Mouse (Mus musculus) megakaryocyte, embryonic 14.5 days (primary cell): ENCODE data around the gene Akap6. TPM values are rescaled to one million over a fixed set of nuclear protein-coding genes. Genes with fewer than 3 reads are reported as not detected.

Source experiments
- H3K27me3 ChIP-seq: replicated peaks from 2 replicates; pipeline ENCODE3; 2012; ENCODE audit warnings: inconsistent platforms
- H3K36me3 ChIP-seq: replicated peaks from 2 replicates; pipeline ENCODE3; 2012; ENCODE audit warnings: low read length, inconsistent platforms, mixed read lengths
- H3K4me1 ChIP-seq: 2 replicates; pipeline ENCODE4 v1.6.1; 2012; ENCODE audit warnings: inconsistent platforms
- H3K4me3 ChIP-seq: replicated peaks from 2 replicates; pipeline ENCODE3; 2012; ENCODE audit warnings: moderate library complexity, mild to moderate bottlenecking, inconsistent platforms
- H3K9me3 ChIP-seq: 2 replicates; pipeline ENCODE4 v1.6.1; 2012; ENCODE audit warnings: inconsistent platforms
- FLI1 ChIP-seq: IDR thresholded peaks from 2 replicates; pipeline ENCODE4 v1.6.1; 2012; ENCODE audit warnings: low read length, inconsistent platforms, mixed read lengths
- GATA1 ChIP-seq: IDR thresholded peaks from 3 replicates; pipeline ENCODE4 v1.6.1; 2012; ENCODE audit warnings: mixed read lengths, low read length, inconsistent platforms, borderline replicate concordance
- polyA plus RNA-seq: library from polyadenylated mRNA; stranded (reverse); fragments of >175 nt; gene quantifications from 2 replicates; pipeline ENCODE4 v1.2.3, GENCODE M21; 2012; ENCODE audit warnings: low replicate concordance; ENCODE audit not compliant: insufficient read depth

The Akap6 gene
- polyA plus RNA-seq, 1 experiment: 0.04 TPM

- no peak overlapping the region for H3K4me3 ChIP-seq
Measured at GRCm38 (mm10) chr12:52991745-52992144, 292.6 kb downstream of the Akap6 start.

GRCm38 (mm10) chr12:53012336-53012735 is 313.2 kb downstream of the Akap6 start:
- H3K36me3 ChIP-seq: no peaks in the 10 kb centered on the region
- TF ChIP-seq FLI1 (no peak), GATA1 (no peak)
- no peak overlapping the region for H3K4me3 ChIP-seq
- no peaks in the 10 kb centered on the region for H3K4me1 ChIP-seq
- H3K9me3 ChIP-seq: 0 out of 2 replicates have a peak, but pooled peaks cover 2% of the 10 kb centered on the region
- no peaks in the 10 kb centered on the region for H3K27me3 ChIP-seq

More at GRCm38 (mm10) chr12:52991745-52992144, 292.6 kb downstream of the Akap6 start:
- no peak for TF ChIP-seq FLI1
- no peak for TF ChIP-seq GATA1
- Histone ChIP-seq H3K36me3 (no peaks in the 10 kb centered on the region), H3K27me3 (no peaks in the 10 kb centered on the region), H3K9me3 (no peaks in the 10 kb centered on the region), H3K4me1 (no peaks in the 10 kb centered on the region)

GRCm38 (mm10) chr12:53014539-53014938 is 315.4 kb downstream of the Akap6 start:
- H3K4me1 ChIP-seq: no peaks in the 10 kb centered on the region
- H3K4me3 ChIP-seq: no peak overlapping the region
- TF ChIP-seq FLI1 (no peak), GATA1 (no peak)
- no peaks in the 10 kb centered on the region for H3K36me3 ChIP-seq
- no peaks in the 10 kb centered on the region for H3K27me3 ChIP-seq
- H3K9me3 ChIP-seq: 0 out of 2 replicates have a peak, but pooled peaks cover 2% of the 10 kb centered on the region

- H3K4me1 ChIP-seq: no peaks in the 10 kb centered on the region
- no peaks in the 10 kb centered on the region for H3K27me3 ChIP-seq
- TF ChIP-seq GATA1 (no peak), FLI1 (no peak)
- H3K9me3 ChIP-seq: no peaks in the 10 kb centered on the region
- H3K4me3 ChIP-seq: no peak overlapping the region
- no peaks in the 10 kb centered on the region for H3K36me3 ChIP-seq
Measured at GRCm38 (mm10) chr12:53024575-53025246, 325.5 kb downstream of the Akap6 start.

- H3K4me1 ChIP-seq: no peaks in the 10 kb centered on the region
- no peaks in the 10 kb centered on the region for H3K36me3 ChIP-seq
- no peak for TF ChIP-seq GATA1
- no peak for TF ChIP-seq FLI1
- no peak overlapping the region for H3K4me3 ChIP-seq
- no peaks in the 10 kb centered on the region for H3K9me3 ChIP-seq
- no peaks in the 10 kb centered on the region for H3K27me3 ChIP-seq
Measured at GRCm38 (mm10) chr12:53027308-53027707, 328.1 kb downstream of the Akap6 start.

- no peak overlapping the region for H3K4me3 ChIP-seq
- no peak for TF ChIP-seq GATA1
- TF ChIP-seq FLI1: no peak
- no peaks in the 10 kb centered on the region for H3K27me3 ChIP-seq
- no peaks in the 10 kb centered on the region for H3K9me3 ChIP-seq
- H3K4me1 ChIP-seq: no peaks in the 10 kb centered on the region
- no peaks in the 10 kb centered on the region for H3K36me3 ChIP-seq
Measured at GRCm38 (mm10) chr12:53028926-53029325, 329.7 kb downstream of the Akap6 start.

- H3K4me3 ChIP-seq: no peak overlapping the region
- no peaks in the 10 kb centered on the region for H3K4me1 ChIP-seq
- TF ChIP-seq FLI1 (no peak), GATA1 (no peak)
- H3K36me3 ChIP-seq: no peaks in the 10 kb centered on the region
- no peaks in the 10 kb centered on the region for H3K9me3 ChIP-seq
- H3K27me3 ChIP-seq: no peaks in the 10 kb centered on the region
Measured at GRCm38 (mm10) chr12:53029910-53030309, 330.7 kb downstream of the Akap6 start.

GRCm38 (mm10) chr12:53032762-53033161 is 333.6 kb downstream of the Akap6 start:
- no peaks in the 10 kb centered on the region for H3K9me3 ChIP-seq
- no peaks in the 10 kb centered on the region for H3K36me3 ChIP-seq
- no peaks in the 10 kb centered on the region for H3K27me3 ChIP-seq
- H3K4me3 ChIP-seq: no peak overlapping the region
- no peaks in the 10 kb centered on the region for H3K4me1 ChIP-seq
- no peak for TF ChIP-seq FLI1

GRCm38 (mm10) chr12:53033404-53033913 is 334.3 kb downstream of the Akap6 start:
- TF ChIP-seq FLI1 (no peak), GATA1 (no peak)
- Histone ChIP-seq H3K27me3 (no peaks in the 10 kb centered on the region), H3K36me3 (no peaks in the 10 kb centered on the region), H3K9me3 (no peaks in the 10 kb centered on the region), H3K4me1 (no peaks in the 10 kb centered on the region), H3K4me3 (no peak overlapping the region)

- H3K4me3 ChIP-seq: no peak overlapping the region
- H3K4me1 ChIP-seq: no peaks in the 10 kb centered on the region
- no peaks in the 10 kb centered on the region for H3K36me3 ChIP-seq
- H3K9me3 ChIP-seq: no peaks in the 10 kb centered on the region
- no peak for TF ChIP-seq FLI1
- no peak for TF ChIP-seq GATA1
- no peaks in the 10 kb centered on the region for H3K27me3 ChIP-seq
Measured at GRCm38 (mm10) chr12:53040634-53041033, 341.5 kb downstream of the Akap6 start.
